8 mouse cellular contexts compared by ENCODE assay signal in the genomic region with DNA sequence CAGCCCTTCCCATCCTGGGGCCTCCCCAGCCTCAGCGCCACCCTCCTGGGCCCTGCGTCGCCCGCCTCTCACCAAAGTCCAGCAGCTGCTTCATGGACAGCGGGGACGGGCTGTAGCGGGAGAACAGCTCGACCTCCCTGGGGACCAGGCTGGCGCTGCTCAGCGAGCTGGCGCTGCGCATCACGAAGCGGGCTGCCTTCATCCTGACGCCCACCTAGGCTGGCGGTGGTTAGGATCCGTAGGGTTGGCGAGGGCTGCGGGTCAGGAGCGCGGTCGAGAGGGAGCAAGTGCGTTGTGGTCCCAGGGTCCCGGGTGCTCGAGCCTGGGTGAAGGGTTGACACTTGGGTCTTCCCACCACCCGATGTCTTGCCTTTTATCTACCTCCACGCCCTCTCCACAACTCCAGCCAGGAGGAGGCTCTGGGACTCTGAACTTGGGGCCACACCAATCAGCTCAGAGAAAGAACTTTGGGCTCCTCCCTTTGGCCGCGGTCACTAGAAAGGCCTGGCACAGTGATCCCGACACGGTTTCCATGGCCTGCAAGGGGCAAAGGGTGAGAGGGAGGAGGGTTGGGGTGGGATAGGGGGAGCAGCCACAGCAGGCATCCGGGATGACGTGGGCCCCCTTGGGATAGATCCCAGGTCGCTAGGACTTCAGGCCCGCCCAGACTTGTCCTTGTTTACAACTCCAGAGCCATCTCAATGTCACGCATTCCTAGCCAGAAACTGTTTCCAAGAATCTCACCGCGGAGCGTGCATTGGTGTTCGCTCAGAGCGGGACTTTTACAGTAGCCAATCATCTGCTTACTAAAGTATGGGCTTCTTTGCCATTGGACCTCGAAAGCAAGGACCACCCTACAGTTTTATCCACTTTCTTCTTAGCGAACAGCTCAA. TPM values are rescaled to one million over a fixed set of nuclear protein-coding genes. Genes with fewer than 3 reads are reported as not detected.
DNase-seq lines count a peak whose midpoint lies in the region; ATAC-seq and TF ChIP-seq lines count a peak whose summit lies in the region.

A gene (minus strand): TSS at position 349 of the 893 bp plus-strand sequence.

- WGBS in cerebellum, adult 2 months, result 1% methylated on average over 43 of the region's 43 CpGs
- WGBS in forebrain, postnatal 0 days, result under 1% methylated on average over 43 of the region's 43 CpGs
- 2% methylated on average over 43 of the region's 43 CpGs for WGBS in large intestine, adult 2 months
- WGBS in liver, embryonic 14.5 days (ENCODE audit: insufficient replicate concordance), result 3% methylated on average over 43 of the region's 43 CpGs
- 3% methylated on average over 43 of the region's 43 CpGs for WGBS in neural tube, embryonic 15.5 days

- in situ Hi-C loops in ES-E14 (cut with MboI; ENCODE audit: low sequenced_read_pairs in 2 of 2, unreplicated experiment in 2 of 2), result no loop called here

- peak within 1 kb of the TSS; percentile 99 for H3K4me2 ChIP-seq in forebrain, postnatal 0 days (ENCODE audit: low read depth)
- H3K4me2 ChIP-seq in liver, embryonic 14.5 days (ENCODE audit: low read depth), result peak within 1 kb of the TSS; percentile 46
- peak within 1 kb of the TSS; percentile 100 for H3K4me2 ChIP-seq in neural tube, embryonic 15.5 days

- TF ChIP-seq CTCF in cerebellum, adult 2 months (IDR thresholded peaks at IDR 0.05; ENCODE audit: borderline replicate concordance, insufficient read depth, low read depth, low read length), result no peak
- no peak for TF ChIP-seq CTCF in forebrain, postnatal 0 days (IDR thresholded peaks at IDR 0.05; ENCODE audit: low read depth)
- no peak for TF ChIP-seq CTCF in liver, embryonic 14.5 days (IDR thresholded peaks at IDR 0.05; ENCODE audit: low read depth)

- peaks cover 2 to 5% of the 10 kb centered on the region in 2 experiments for H3K4me1 ChIP-seq in ES-E14 (ENCODE audit: control insufficient read depth in 2 of 2, insufficient read depth in 2 of 2, low read length in 2 of 2, poor library complexity in 1 of 2)
- no peaks in the 10 kb centered on the region; the same call in 1 of the 2 replicates for H3K4me1 ChIP-seq in cerebellum, adult 2 months (ENCODE audit: control insufficient read depth, insufficient read depth, low read length)
- no peaks in the 10 kb centered on the region for H3K4me1 ChIP-seq in forebrain, postnatal 0 days (ENCODE audit: insufficient read depth)
- H3K4me1 ChIP-seq in liver, embryonic 14.5 days (replicated peaks; ENCODE audit: control insufficient read depth in 2 of 2, insufficient read depth in 2 of 2, low read length in 1 of 2), result no peaks in the 10 kb centered on the region
- peaks cover 10% of the 10 kb centered on the region for H3K4me1 ChIP-seq in neural tube, embryonic 15.5 days

- peak; percentile 95 for ATAC-seq in forebrain, postnatal 0 days
- peak; percentile 85 for ATAC-seq in liver, embryonic 14.5 days (ENCODE audit: insufficient read depth)
- ATAC-seq in neural tube, embryonic 15.5 days (ENCODE audit: low FRiP score), result peak; percentile 97

- H3K27ac ChIP-seq in ES-E14 (ENCODE audit: insufficient read depth, low read depth, low read length, poor library complexity, severe bottlenecking), result peak within 1 kb of the TSS; percentile 61
- 0 out of 2 replicates have a peak within 1 kb of the TSS, but pooled peaks have one; percentile 59 for H3K27ac ChIP-seq in cerebellum, adult 2 months (ENCODE audit: insufficient read depth, low read length)
- 0 out of 2 replicates have a peak within 1 kb of the TSS, but pooled peaks have one; percentile 35 for H3K27ac ChIP-seq in forebrain, postnatal 0 days (ENCODE audit: low read depth, low read length)
- no peak within 1 kb of the TSS for H3K27ac ChIP-seq in liver, embryonic 14.5 days
- H3K27ac ChIP-seq in neural tube, embryonic 15.5 days (replicated peaks), result no peak within 1 kb of the TSS; the same call in 1 of the 2 replicates

- peak within 1 kb of the TSS; percentile 13 for H3K9ac ChIP-seq in ES-E14 (ENCODE audit: insufficient read depth, low read depth, low read length, poor library complexity, severe bottlenecking)
- H3K9ac ChIP-seq in forebrain, postnatal 0 days, result peak within 1 kb of the TSS; percentile 48
- peak within 1 kb of the TSS; percentile 33; the same call in 1 of the 2 replicates for H3K9ac ChIP-seq in liver, embryonic 14.5 days (replicated peaks)
- H3K9ac ChIP-seq in neural tube, embryonic 15.5 days (replicated peaks), result peak within 1 kb of the TSS; percentile 51

- intact Hi-C loops in heart, postnatal 14 days (cut with DNase I), result loop anchor here (2.0 to 10.0 kb wide), 3 partner anchors 51 to 89 kb away; no protein-coding TSS in a partner anchor

- peak within 1 kb of the TSS; percentile 75 to 86 for H3K4me3 ChIP-seq in ES-E14 (ENCODE audit: insufficient read depth in 1 of 2, low read depth in 1 of 2, low read length in 2 of 2, poor library complexity in 1 of 2, severe bottlenecking in 1 of 2)
- H3K4me3 ChIP-seq in cerebellum, adult 2 months (replicated peaks; ENCODE audit: insufficient read depth, low read depth, low read length), result peak within 1 kb of the TSS; percentile 53
- peak within 1 kb of the TSS; percentile 46 for H3K4me3 ChIP-seq in forebrain, postnatal 0 days (ENCODE audit: low read depth, low read length)
- peak within 1 kb of the TSS; percentile 48 to 61 for H3K4me3 ChIP-seq in liver, embryonic 14.5 days (ENCODE audit: insufficient read depth in 1 of 2, low read depth in 2 of 2, low read length in 2 of 2)
- H3K4me3 ChIP-seq in neural tube, embryonic 15.5 days (replicated peaks), result peak within 1 kb of the TSS; percentile 52

- no peak for TF ChIP-seq POLR2A in cerebellum, adult 2 months (IDR thresholded peaks at IDR 0.05; ENCODE audit: borderline replicate concordance, insufficient read depth, low read length)

- H3K27me3 ChIP-seq in cerebellum, adult 2 months (ENCODE audit: control insufficient read depth, insufficient read depth, low read length), result no peaks in the 10 kb centered on the region
- H3K27me3 ChIP-seq in forebrain, postnatal 0 days (ENCODE audit: insufficient read depth, low read length), result 0 out of 2 replicates have a peak, but pooled peaks cover 3% of the 10 kb centered on the region
- peaks cover 3% of the 10 kb centered on the region for H3K27me3 ChIP-seq in liver, embryonic 14.5 days (ENCODE audit: control insufficient read depth, insufficient read depth, low read length)
- peaks cover 8% of the 10 kb centered on the region; the same call in 1 of the 2 replicates for H3K27me3 ChIP-seq in neural tube, embryonic 15.5 days (replicated peaks)

- H3K9me3 ChIP-seq in ES-E14 (ENCODE audit: control insufficient read depth, insufficient read depth, low read depth, low read length), result no peaks in the 10 kb centered on the region
- no peaks in the 10 kb centered on the region for H3K9me3 ChIP-seq in forebrain, postnatal 0 days (ENCODE audit: low read length)
- no peaks in the 10 kb centered on the region for H3K9me3 ChIP-seq in liver, embryonic 14.5 days (ENCODE audit: control insufficient read depth, low read length)
- no peaks in the 10 kb centered on the region for H3K9me3 ChIP-seq in neural tube, embryonic 15.5 days (replicated peaks)

- no peak for TF ChIP-seq EP300 in liver, embryonic 14.5 days (IDR thresholded peaks at IDR 0.05; ENCODE audit: low read depth)

- peak; percentile 89 for DNase-seq in ES-E14 (ENCODE audit: low read depth, low spot score)
- peak; percentile 40 to 55 for DNase-seq in cerebellum, adult 2 months
- DNase-seq in forebrain, postnatal 0 days, result peak; percentile 82
- peak; percentile 91 to 93 for DNase-seq in heart, postnatal 14 days
- peak; percentile 62 for DNase-seq in large intestine, adult 2 months (ENCODE audit: low read depth, low spot score)
- DNase-seq in liver, embryonic 14.5 days (ENCODE audit: low read depth in 3 of 3, low spot score in 3 of 3), result peak; percentile 12 to 24 (median 14)
- DNase-seq in urinary bladder, adult 2 months (ENCODE audit: low spot score), result peak; percentile 71

- peaks cover 2% of the 10 kb centered on the region; the same call in 1 of the 2 replicates for H3K36me3 ChIP-seq in ES-E14 (ENCODE audit: control insufficient read depth, insufficient read depth, low read length, poor library complexity, severe bottlenecking)
- no peaks in the 10 kb centered on the region for H3K36me3 ChIP-seq in forebrain, postnatal 0 days (ENCODE audit: insufficient read depth)
- no peaks in the 10 kb centered on the region for H3K36me3 ChIP-seq in liver, embryonic 14.5 days (replicated peaks; ENCODE audit: control insufficient read depth, insufficient read depth, low read depth)
- no peaks in the 10 kb centered on the region for H3K36me3 ChIP-seq in neural tube, embryonic 15.5 days

TF ChIP-seq in ES-E14, 5 proteins besides CTCF, POLR2A, EP300 and RAD21:
- no peak for TF ChIP-seq ZC3H11A (IDR thresholded peaks at IDR 0.05; ENCODE audit: borderline replicate concordance, low read depth, low read length)
- peak; percentile 53 for TF ChIP-seq CHD2 (IDR thresholded peaks at IDR 0.05; ENCODE audit: low read depth, low read length)

RNA-seq across cellular contexts. Expression of the gene that starts here (rescaled TPM):
- 1.9 and 4.0 TPM in 2 replicates for total RNA-seq in ES-E14 (2012; rRNA removed)
- polyA plus RNA-seq in cerebellum, adult 2 months (2012; rRNA removed), result 6.5 and 7.7 TPM in 2 replicates
- 1.8 and 3.2 TPM in 2 replicates for total RNA-seq in forebrain, postnatal 0 days (2014; rRNA removed)
- polyA plus RNA-seq in forebrain, postnatal 0 days (2015; fragmentation: Nextera tagmentation; extraction: Ambion mirVana), result 2.0 and 3.0 TPM in 2 replicates
- total RNA-seq in heart, postnatal 14 days (2021), result 1,000 to 10,000 TPM in 1 of 2 experiments, 100 to 1,000 TPM in 1; 588 to 1,036 TPM
- 0.97 and 1.8 TPM in 2 replicates for polyA plus RNA-seq in large intestine, adult 2 months (2012; rRNA removed)
- polyA plus RNA-seq in liver, embryonic 14.5 days (2012; rRNA removed), result 0.39 and 0.59 TPM in 2 replicates
- polyA plus RNA-seq in liver, embryonic 14.5 days (2014; fragmentation: Nextera tagmentation; extraction: Ambion mirVana), result 0.67 and 1.4 TPM in 2 replicates
- polyA plus RNA-seq in neural tube, embryonic 15.5 days (2015; fragmentation: Nextera tagmentation; extraction: Ambion mirVana), result 0.86 and 1.4 TPM in 2 replicates
- 37.1 and 40.3 TPM in 2 replicates for polyA plus RNA-seq in urinary bladder, adult 2 months (2012; rRNA removed)

Comparison
In these comparisons a context has a peak if more than half of its experiments do, and no peak if none do; other contexts are left out.
1. RNA of the gene that starts here (total RNA-seq): 588 to 1,036 TPM in heart, postnatal 14 days; 1.8 to 3.2 TPM in forebrain, postnatal 0 days and 1.9 to 4.0 TPM in ES-E14; every median in the first group is over 100 times any median in the second.
2. DNase-seq: peak in every context shown above with its lines; median percentile 92 in heart, postnatal 14 days; 89 in ES-E14; 82 in forebrain, postnatal 0 days; 71 in urinary bladder, adult 2 months; 62 in large intestine, adult 2 months; 48 in cerebellum, adult 2 months; 14 in liver, embryonic 14.5 days.
3. H3K27ac ChIP-seq: peak in ES-E14 (single experiment), cerebellum, adult 2 months (single experiment) and forebrain, postnatal 0 days (single experiment); none in liver, embryonic 14.5 days (single experiment) and neural tube, embryonic 15.5 days (single experiment).
4. H3K4me2 ChIP-seq: peak in every context shown above with its lines; median percentile 100 in neural tube, embryonic 15.5 days; 99 in forebrain, postnatal 0 days; 46 in liver, embryonic 14.5 days.
5. Peak in every context shown above with its lines, with median percentiles within 50 percentile points of each other: H3K4me3 ChIP-seq, H3K9ac ChIP-seq and ATAC-seq.